Mouse (Mus musculus) kidney, adult 8-10 months (tissue): ENCODE results near the gene Zfp36.

Experiments
- DNase-seq, 2 experiments: peaks; one replicate each; pipeline ENCODE4 v3.0.0; 2022

The Zfp36 gene

GRCm38 (mm10) chr7:28334534-28334933 is 45.5 kb downstream of the Zfp36 start:
- no peak for DNase-seq

GRCm38 (mm10) chr7:28328260-28328659 is 51.8 kb downstream of the Zfp36 start:
- DNase-seq, result no peak
